Mouse (Mus musculus) heart, adult 2 months (tissue): ENCODE measurements around the gene Izumo1. TPM values are rescaled to one million over a fixed set of nuclear protein-coding genes. Genes with fewer than 3 reads are reported as not detected.

ENCODE experiments used
- DNase-seq, 2 experiments: peaks; one replicate each; pipeline ENCODE4 v3.0.0; 2021
- H3K27ac ChIP-seq: fragments of 200-600 bp; 2 replicates; pipeline ENCODE4 v1.8.1; 2022
- H3K27me3 ChIP-seq: fragments of 200-500 bp; 2 replicates; pipeline ENCODE4 v1.6.1; 2012; ENCODE audit warnings: mild to moderate bottlenecking, low read length, inconsistent platforms, mixed read lengths; ENCODE audit not compliant: control insufficient read depth, insufficient read depth
- H3K36me3 ChIP-seq: fragments of 200-500 bp; 2 replicates; pipeline ENCODE4 v1.6.1; 2012; ENCODE audit warnings: low read length, inconsistent platforms; ENCODE audit not compliant: control insufficient read depth, insufficient read depth
- H3K4me1 ChIP-seq: fragments of 200-500 bp; 2 replicates; pipeline ENCODE4 v1.6.1; 2011; ENCODE audit warnings: low read length; ENCODE audit not compliant: control insufficient read depth, insufficient read depth
- H3K4me3 ChIP-seq: fragments of 200-600 bp; 2 replicates; pipeline ENCODE4 v1.8.1; 2022
- H3K79me2 ChIP-seq: fragments of 200-500 bp; replicated peaks from 2 replicates; pipeline ENCODE4 v1.6.1; 2012; ENCODE audit warnings: mild to moderate bottlenecking, inconsistent platforms, low read length, moderate library complexity, mixed read lengths; ENCODE audit not compliant: control insufficient read depth, insufficient read depth
- H3K9ac ChIP-seq: fragments of 200-500 bp; 2 replicates; pipeline ENCODE4 v1.6.1; 2012; ENCODE audit warnings: low read depth, mild to moderate bottlenecking, control low read depth, inconsistent platforms, low read length, mixed read lengths
- CTCF ChIP-seq: fragments of 200-600 bp; IDR thresholded peaks from 2 replicates; pipeline ENCODE4 v1.8.1; 2022; ENCODE audit warnings: antibody characterized with exemption, mild to moderate bottlenecking, moderate library complexity
- EP300 ChIP-seq: fragments of 200-500 bp; IDR thresholded peaks from 2 replicates; pipeline ENCODE4 v1.6.1; 2011; ENCODE audit warnings: low read depth, low read length, control low read depth; ENCODE audit not compliant: insufficient read depth
- POLR2A ChIP-seq: fragments of 200-500 bp; IDR thresholded peaks from 2 replicates; pipeline ENCODE4 v1.6.1; 2011; ENCODE audit warnings: mild to moderate bottlenecking, low read depth, low read length, control low read depth; ENCODE audit not compliant: insufficient read depth
- WGBS: fragments of 180-500 bp; shearing (Covaris S2); methylation state at CpG from one replicate; pipeline ENCODE4 v1.1.7; 2018; 5-methylcytosine and 5-hydroxymethylcytosine counted together
- intact Hi-C: fragments of 180-260 bp; cut with DNase I; formaldehyde crosslinking; loops from one replicate; pipeline ENCODE4 v1.15.1; 2025
- polyA plus RNA-seq: library from polyadenylated mRNA; depleted of rRNA; stranded (reverse); fragments of >200 nt; gene quantifications from 2 replicates; pipeline ENCODE4 v1.2.3, GENCODE M21; 2012; rRNA removed
- total RNA-seq, 2 experiments: library from RNA; stranded (reverse); gene quantifications; 2 replicates each; pipeline ENCODE4 v1.2.3; 2021

The Izumo1 gene
- total and polyA plus RNA-seq, 3 experiments: 0.26 to 0.70 (median 0.27) TPM

- 54% methylated on average over 13 of the region's 13 CpGs for WGBS
- DNase-seq: no peak
- no peak for TF ChIP-seq EP300
- TF ChIP-seq CTCF: no peak
- TF ChIP-seq POLR2A: no peak
- Histone ChIP-seq H3K36me3 (no peaks in the 10 kb centered on the region), H3K27ac (no peak overlapping the region), H3K9ac (no peak overlapping the region), H3K4me1 (no peaks in the 10 kb centered on the region), H3K4me3 (no peak overlapping the region), H3K79me2 (no peaks in the 10 kb centered on the region), H3K27me3 (no peaks in the 10 kb centered on the region)
- intact Hi-C loops: no loop called here
Measured at GRCm38 (mm10) chr7:45665303-45666138, 43.9 kb downstream of the Izumo1 start.

GRCm38 (mm10) chr7:45666161-45666560, 44.5 kb downstream of the Izumo1 start, which contains the start of gene Fut2:
Gene Fut2, minus strand, starts transcription at chr7:45666394.
- Histone ChIP-seq H3K27me3 (no peaks in the 10 kb centered on the region), H3K36me3 (no peaks in the 10 kb centered on the region), H3K79me2 (no peaks in the 10 kb centered on the region), H3K4me3 (no peak within 1 kb of the TSS), H3K4me1 (no peaks in the 10 kb centered on the region), H3K9ac (no peak within 1 kb of the TSS), H3K27ac (no peak within 1 kb of the TSS)
- no peak for TF ChIP-seq EP300
- TF ChIP-seq CTCF: no peak
- intact Hi-C loops: no loop called here
- 80% methylated on average over 7 of the region's 7 CpGs for WGBS
- DNase-seq: no peak

GRCm38 (mm10) chr7:45667761-45668160, 46.1 kb downstream of the Izumo1 start:
- intact Hi-C loops: no loop called here
- DNase-seq: no peak
- H3K9ac ChIP-seq: no peak overlapping the region
- H3K79me2 ChIP-seq: no peaks in the 10 kb centered on the region
- 75% methylated on average over 14 of the region's 14 CpGs for WGBS
- H3K27ac ChIP-seq: no peak overlapping the region
- H3K36me3 ChIP-seq: no peaks in the 10 kb centered on the region
- no peak overlapping the region for H3K4me3 ChIP-seq
- H3K4me1 ChIP-seq: no peaks in the 10 kb centered on the region
- H3K27me3 ChIP-seq: no peaks in the 10 kb centered on the region
- TF ChIP-seq CTCF (no peak), POLR2A (no peak)

GRCm38 (mm10) chr7:45668921-45669320, 47.3 kb downstream of the Izumo1 start:
- Histone ChIP-seq H3K79me2 (no peaks in the 10 kb centered on the region), H3K27me3 (no peaks in the 10 kb centered on the region), H3K36me3 (no peaks in the 10 kb centered on the region), H3K27ac (no peak overlapping the region), H3K4me3 (no peak overlapping the region), H3K9ac (no peak overlapping the region), H3K4me1 (no peaks in the 10 kb centered on the region)
- no peak for DNase-seq
- WGBS: 96% methylated on average over 9 of the region's 9 CpGs
- intact Hi-C loops: no loop called here
- TF ChIP-seq CTCF (peak; percentile 59), EP300 (no peak), POLR2A (no peak)

GRCm38 (mm10) chr7:45677627-45678295, 56.1 kb downstream of the Izumo1 start:
- Histone ChIP-seq H3K4me3 (no peak overlapping the region), H3K79me2 (no peaks in the 10 kb centered on the region), H3K27me3 (no peaks in the 10 kb centered on the region), H3K9ac (no peak overlapping the region), H3K27ac (no peak overlapping the region), H3K36me3 (no peaks in the 10 kb centered on the region), H3K4me1 (peaks cover 19% of the 10 kb centered on the region)
- no peak for DNase-seq
- intact Hi-C loops: no loop called here
- WGBS: 87% methylated on average over 7 of the region's 7 CpGs
- TF ChIP-seq POLR2A: no peak
- no peak for TF ChIP-seq CTCF
- TF ChIP-seq EP300: no peak

Other genes starting within 250 kb of the Izumo1 start
Only the 30 nearest of the 34 such genes appear.
- not detected for gene Lhb, start 201.0 kb upstream of the Izumo1 start, total RNA-seq
- 0.84 TPM in 1 of 2 replicates, not detected in the other for gene Lhb, start 201.0 kb upstream of the Izumo1 start, polyA plus RNA-seq
- 100 to 1,000 TPM in 1 of 2 experiments, 10 to 100 TPM in 1; 96.9 to 115 TPM for gene Gys1, start 187.0 kb upstream of the Izumo1 start, total RNA-seq
- gene Gys1, start 187.0 kb upstream of the Izumo1 start, polyA plus RNA-seq: 111 and 135 TPM in 2 replicates
- gene Ruvbl2, start 183.7 kb upstream of the Izumo1 start, total RNA-seq: 10 to 100 TPM; 26.5 to 26.9 TPM
- 32.7 and 33.5 TPM in 2 replicates for gene Ruvbl2, start 183.7 kb upstream of the Izumo1 start, polyA plus RNA-seq
- 100 to 1,000 TPM; 213 to 308 TPM for gene Ftl1, start 161.9 kb upstream of the Izumo1 start, total RNA-seq
- gene Ftl1, start 161.9 kb upstream of the Izumo1 start, polyA plus RNA-seq: 505 and 903 TPM in 2 replicates
- 10 to 100 TPM; 21.9 to 25.9 TPM for gene Bax, start 154.9 kb upstream of the Izumo1 start, total RNA-seq
- 46.6 and 47.2 TPM in 2 replicates for gene Bax, start 154.9 kb upstream of the Izumo1 start, polyA plus RNA-seq
- not detected for gene Tulp2, start 139.9 kb upstream of the Izumo1 start, total RNA-seq
- 0.20 and 0.27 TPM in 2 replicates for gene Tulp2, start 139.9 kb upstream of the Izumo1 start, polyA plus RNA-seq
- gene Gm45808, start 135.0 kb upstream of the Izumo1 start, total RNA-seq: 1 to 10 TPM; 4.8 to 8.1 TPM
- gene Gm45808, start 135.0 kb upstream of the Izumo1 start, polyA plus RNA-seq: 1.6 and 2.5 TPM in 2 replicates
- 1 to 10 TPM; 8.2 to 8.9 TPM for gene Dhdh, start 133.0 kb upstream of the Izumo1 start, total RNA-seq
- 6.4 and 10.1 TPM in 2 replicates for gene Dhdh, start 133.0 kb upstream of the Izumo1 start, polyA plus RNA-seq
- gene Nucb1, start 111.4 kb upstream of the Izumo1 start, total RNA-seq: 100 to 1,000 TPM; 132 to 152 TPM
- gene Nucb1, start 111.4 kb upstream of the Izumo1 start, polyA plus RNA-seq: 158 and 177 TPM in 2 replicates
- 10 to 100 TPM; 27.3 to 29.6 TPM for gene Ppp1r15a, start 95.5 kb upstream of the Izumo1 start, total RNA-seq
- 20.9 and 36.0 TPM in 2 replicates for gene Ppp1r15a, start 95.5 kb upstream of the Izumo1 start, polyA plus RNA-seq
- 1 to 10 TPM; 2.9 to 3.2 TPM for gene Plekha4, start 95.5 kb upstream of the Izumo1 start, total RNA-seq
- gene Plekha4, start 95.5 kb upstream of the Izumo1 start, polyA plus RNA-seq: 6.7 and 7.2 TPM in 2 replicates
- gene Hsd17b14, start 66.9 kb upstream of the Izumo1 start, total RNA-seq: under 1 TPM in 1 of 2 experiments, not detected in 1; 0.76 TPM
- 0.45 and 0.47 TPM in 2 replicates for gene Hsd17b14, start 66.9 kb upstream of the Izumo1 start, polyA plus RNA-seq
- 100 to 1,000 TPM; 219 to 306 TPM for gene Bcat2, start 51.7 kb upstream of the Izumo1 start, total RNA-seq
- gene Bcat2, start 51.7 kb upstream of the Izumo1 start, polyA plus RNA-seq: 142 and 198 TPM in 2 replicates
- not detected for gene Fgf21, start 6.3 kb upstream of the Izumo1 start, total RNA-seq
- not detected in 2 replicates for gene Fgf21, start 6.3 kb upstream of the Izumo1 start, polyA plus RNA-seq
- not detected for gene Fut1, start 4.5 kb upstream of the Izumo1 start, total RNA-seq
- 0.25 TPM in 1 of 2 replicates, not detected in the other for gene Fut1, start 4.5 kb upstream of the Izumo1 start, polyA plus RNA-seq
- 10 to 100 TPM; 25.0 to 25.5 TPM for gene Rasip1, start 5.7 kb downstream of the Izumo1 start, total RNA-seq
- 30.5 and 30.9 TPM in 2 replicates for gene Rasip1, start 5.7 kb downstream of the Izumo1 start, polyA plus RNA-seq
- 1 to 10 TPM; 3.8 to 4.0 TPM for gene Mamstr, start 18.2 kb downstream of the Izumo1 start, total RNA-seq
- gene Mamstr, start 18.2 kb downstream of the Izumo1 start, polyA plus RNA-seq: 11.3 and 12.0 TPM in 2 replicates
- under 1 TPM; 0.50 to 0.60 TPM for gene Fut2, start 44.6 kb downstream of the Izumo1 start, total RNA-seq
- 1.1 and 1.9 TPM in 2 replicates for gene Fut2, start 44.6 kb downstream of the Izumo1 start, polyA plus RNA-seq
- under 1 TPM; 0.18 to 0.26 TPM for gene Ntn5, start 62.2 kb downstream of the Izumo1 start, total RNA-seq
- 0.47 TPM in 1 of 2 replicates, not detected in the other for gene Ntn5, start 62.2 kb downstream of the Izumo1 start, polyA plus RNA-seq
- gene Sec1, start 72.6 kb downstream of the Izumo1 start, total RNA-seq: under 1 TPM; 0.16 to 0.25 TPM
- 0.16 and 0.41 TPM in 2 replicates for gene Sec1, start 72.6 kb downstream of the Izumo1 start, polyA plus RNA-seq
- gene Car11, start 78.0 kb downstream of the Izumo1 start, total RNA-seq: 1 to 10 TPM; 5.2 to 6.8 TPM
- 10.6 and 14.4 TPM in 2 replicates for gene Car11, start 78.0 kb downstream of the Izumo1 start, polyA plus RNA-seq
- gene Dbp, start 83.3 kb downstream of the Izumo1 start, total RNA-seq: 100 to 1,000 TPM in 1 of 2 experiments, 1 to 10 TPM in 1; 6.4 to 134 TPM
- 49.3 and 93.6 TPM in 2 replicates for gene Dbp, start 83.3 kb downstream of the Izumo1 start, polyA plus RNA-seq
- gene Rpl18, start 93.6 kb downstream of the Izumo1 start, total RNA-seq: 100 to 1,000 TPM; 496 to 617 TPM
- gene Rpl18, start 93.6 kb downstream of the Izumo1 start, polyA plus RNA-seq: 580 and 697 TPM in 2 replicates
- 10 to 100 TPM; 15.9 to 18.2 TPM for gene Sphk2, start 96.2 kb downstream of the Izumo1 start, total RNA-seq
- 24.1 and 24.9 TPM in 2 replicates for gene Sphk2, start 96.2 kb downstream of the Izumo1 start, polyA plus RNA-seq
- gene Fam83e, start 99.4 kb downstream of the Izumo1 start, total RNA-seq: under 1 TPM; 0.13 to 0.34 TPM
- 0.64 and 1.1 TPM in 2 replicates for gene Fam83e, start 99.4 kb downstream of the Izumo1 start, polyA plus RNA-seq
- not detected for gene Spaca4, start 104.0 kb downstream of the Izumo1 start, total RNA-seq
- not detected in 2 replicates for gene Spaca4, start 104.0 kb downstream of the Izumo1 start, polyA plus RNA-seq
- gene Lmtk3, start 161.9 kb downstream of the Izumo1 start, total RNA-seq: under 1 TPM in 1 of 2 experiments, not detected in 1; 0.14 TPM
- 0.18 and 0.67 TPM in 2 replicates for gene Lmtk3, start 161.9 kb downstream of the Izumo1 start, polyA plus RNA-seq
- gene Sult2b1, start 162.9 kb downstream of the Izumo1 start, total RNA-seq: not detected
- gene Sult2b1, start 162.9 kb downstream of the Izumo1 start, polyA plus RNA-seq: 0.08 TPM in 1 of 2 replicates, not detected in the other
- gene Cyth2, start 192.8 kb downstream of the Izumo1 start, total RNA-seq: 10 to 100 TPM; 59.1 to 61.9 TPM
- 27.3 and 33.0 TPM in 2 replicates for gene Cyth2, start 192.8 kb downstream of the Izumo1 start, polyA plus RNA-seq
- under 1 TPM; 0.66 to 0.89 TPM for gene Kcnj14, start 203.0 kb downstream of the Izumo1 start, total RNA-seq
- gene Kcnj14, start 203.0 kb downstream of the Izumo1 start, polyA plus RNA-seq: 0.78 and 35.7 TPM in 2 replicates